Mouse (Mus musculus) left cerebral cortex, postnatal 10 days (tissue): ENCODE measurements around the gene Cbfa2t2. TPM values are rescaled to one million over a fixed set of nuclear protein-coding genes. Genes with fewer than 3 reads are reported as not detected.

Source experiments
- DNase-seq, 2 experiments: peaks; one replicate each; pipeline ENCODE4 v3.0.0; 2021 to 2022; ENCODE audit warnings: low spot score in 2 of 2, mixed read lengths in 1 of 2; ENCODE audit errors: extremely low spot score in 1 of 2
- intact Hi-C: fragments of 180-260 bp; cut with DNase I; formaldehyde crosslinking; loops from one replicate; pipeline ENCODE4 v1.15.1; 2025
- total RNA-seq, 2 experiments: library from RNA; stranded (reverse); gene quantifications; 2 replicates each; pipeline ENCODE4 v1.2.3; 2021

Gene Cbfa2t2
- total RNA-seq, 2 experiments from 2014 or later: 41.7 to 52.1 TPM

DNA sequence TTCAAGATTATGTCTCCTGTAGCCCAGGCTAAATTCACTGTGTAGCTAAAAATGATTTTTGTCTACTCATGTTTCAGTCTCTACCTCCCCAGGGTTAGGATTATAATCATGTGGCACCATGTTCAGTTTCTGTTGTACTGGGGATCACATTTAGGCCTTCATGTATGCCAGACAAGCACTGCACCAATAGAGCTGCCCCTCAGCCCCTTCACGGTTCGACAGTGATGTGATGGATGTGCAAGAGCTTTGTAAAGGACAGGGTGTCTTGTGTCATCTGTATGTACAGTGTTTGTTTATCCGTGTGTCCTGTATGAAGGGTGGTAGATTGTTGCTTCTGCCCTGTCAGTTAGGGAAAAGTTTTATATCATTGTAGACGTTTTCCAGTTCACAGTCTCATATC lies 72.2 kb downstream of the Cbfa2t2 start:
- intact Hi-C loops: no loop called here
- no peak for DNase-seq

DNA sequence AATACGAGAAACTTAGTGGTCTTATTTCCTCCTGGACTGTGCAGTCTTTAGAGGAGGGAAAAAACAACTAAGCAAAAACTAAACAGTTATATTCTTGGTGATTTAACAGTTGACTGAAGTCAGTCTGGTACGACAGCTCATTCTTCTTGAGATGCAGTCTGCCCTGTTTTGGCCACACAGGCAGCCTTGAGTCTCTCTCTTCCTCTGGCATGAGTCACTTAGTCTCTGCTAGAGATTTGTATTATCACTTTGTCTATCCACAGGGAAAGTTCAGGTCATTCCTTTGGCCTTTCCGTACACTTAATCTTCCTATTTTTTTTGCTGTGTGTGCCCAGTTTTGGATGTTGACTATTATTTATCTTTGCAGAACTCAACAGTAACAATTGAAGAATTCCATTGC lies 73.9 kb downstream of the Cbfa2t2 start:
- DNase-seq: no peak
- intact Hi-C loops: no loop called here

DNA sequence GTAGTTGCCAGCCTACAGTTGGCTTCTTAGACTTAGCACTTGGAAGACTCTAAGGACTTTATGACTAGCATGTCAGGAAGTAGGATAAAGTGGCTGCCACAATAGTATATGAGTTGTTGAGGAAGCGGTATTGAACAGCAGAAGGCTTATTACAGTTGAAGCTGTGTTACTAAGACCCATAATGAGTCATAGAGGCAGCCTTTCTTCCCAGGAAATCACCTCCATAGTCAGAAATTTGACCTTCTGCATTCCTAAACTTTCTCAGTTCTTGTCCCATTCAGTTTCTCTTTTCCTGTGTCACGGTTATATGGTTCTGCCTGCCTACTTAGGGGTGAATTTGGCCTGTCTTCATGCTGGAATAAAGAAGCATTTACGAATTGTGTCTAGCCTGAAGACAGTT lies 80.7 kb downstream of the Cbfa2t2 start:
- intact Hi-C loops: no loop called here
- no peak for DNase-seq

DNA sequence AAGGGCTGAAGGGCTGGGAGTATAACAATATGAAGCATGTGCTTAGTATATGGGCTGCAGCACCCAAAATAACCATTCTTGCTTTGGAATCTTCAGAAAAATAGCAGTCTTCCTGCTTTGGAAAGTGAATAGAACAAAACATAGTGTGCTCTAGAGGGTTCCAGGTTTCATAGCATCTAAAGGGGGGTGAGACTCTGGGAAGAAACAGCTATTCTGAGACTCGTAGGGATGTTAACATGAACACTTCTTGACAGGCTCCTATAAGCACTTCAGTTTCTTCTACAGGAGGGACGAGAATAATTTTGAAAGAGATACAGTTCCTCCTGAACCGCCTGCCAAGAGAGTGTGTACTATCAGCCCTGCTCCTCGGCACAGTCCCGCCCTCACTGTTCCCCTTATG lies 81.1 kb downstream of the Cbfa2t2 start:
- DNase-seq: no peak
- intact Hi-C loops: no loop called here

DNA sequence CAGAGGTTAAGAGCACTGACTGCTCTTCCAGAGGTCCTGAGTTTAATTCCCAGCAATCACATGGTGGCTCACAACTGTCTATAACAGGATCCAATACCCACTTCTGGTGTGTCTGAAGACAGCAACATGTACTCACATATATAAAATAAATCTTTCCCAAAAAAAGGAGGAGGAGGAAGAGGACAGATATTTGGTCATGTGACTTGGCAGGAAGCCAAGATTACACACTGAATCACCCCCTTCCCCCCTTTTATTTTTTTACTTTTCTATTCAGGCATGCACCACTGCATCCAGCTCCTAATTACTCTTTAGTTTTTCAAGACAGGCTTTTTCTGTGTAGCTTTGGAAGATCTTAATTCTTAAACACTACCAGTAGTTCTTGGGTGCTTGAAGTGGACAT lies 85.2 kb downstream of the Cbfa2t2 start:
- no peak for DNase-seq
- intact Hi-C loops: no loop called here

DNA sequence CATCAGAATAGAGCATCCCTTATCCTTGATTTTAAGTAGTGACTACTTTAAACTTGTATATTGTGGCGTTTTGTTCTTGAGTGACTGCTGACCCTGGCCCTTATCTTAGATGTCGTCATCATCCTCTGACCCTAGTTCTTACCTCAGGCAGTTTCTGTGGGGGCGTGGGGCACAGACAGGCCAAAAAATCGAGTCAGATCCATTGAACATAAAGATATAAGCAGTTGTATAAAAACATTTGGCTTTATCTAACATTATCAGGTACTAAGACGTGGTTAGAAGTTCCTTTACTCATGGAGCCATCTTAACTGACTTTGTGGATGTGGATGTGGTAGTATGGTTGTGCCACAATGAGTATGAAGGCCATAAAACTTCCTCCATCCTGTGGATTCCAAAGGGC lies 86.1 kb downstream of the Cbfa2t2 start:
- no peak for DNase-seq
- intact Hi-C loops: no loop called here

DNA sequence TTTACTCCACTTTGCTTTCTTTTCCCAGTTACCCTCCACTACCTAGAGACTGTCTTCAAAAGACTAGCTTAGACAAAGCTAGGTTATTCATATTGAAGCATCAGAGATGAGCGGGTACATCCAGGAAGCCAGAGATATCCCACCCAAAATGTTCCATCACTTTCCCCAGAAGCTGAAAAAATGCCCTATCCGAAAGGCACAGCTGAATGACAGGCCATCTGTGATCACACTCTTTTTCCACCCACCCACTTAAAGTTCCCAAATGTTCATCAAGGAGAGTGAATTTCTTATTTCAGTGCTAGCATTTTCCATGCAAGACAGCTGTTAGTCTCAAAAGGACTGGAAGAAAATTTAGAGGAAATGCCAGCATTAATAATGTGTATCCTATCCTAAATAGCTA lies 89.0 kb downstream of the Cbfa2t2 start:
- peak in 1 of 2 experiments; percentile 58 for DNase-seq

DNA sequence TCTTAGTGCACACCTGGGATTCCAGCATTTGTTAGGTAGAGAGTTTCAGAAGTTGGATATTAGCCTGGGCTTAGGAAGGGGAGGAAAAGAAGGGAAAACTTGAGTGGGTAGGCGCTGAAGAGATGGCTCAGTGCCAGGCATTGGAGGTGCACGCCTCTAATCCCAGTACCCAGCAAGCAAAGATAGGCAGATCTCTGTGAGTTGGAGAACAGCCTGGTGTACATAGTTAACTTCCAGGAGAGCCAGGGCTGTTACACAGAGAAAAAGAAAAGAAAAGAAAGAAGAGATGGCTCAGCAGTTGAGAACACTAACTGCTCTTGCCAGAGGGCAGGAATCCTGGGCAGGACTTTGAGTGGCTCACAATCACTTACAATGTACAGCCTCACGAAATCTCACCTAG lies 90.2 kb downstream of the Cbfa2t2 start:
- DNase-seq: no peak
- intact Hi-C loops: no loop called here

More for the DNA sequence above, 89.0 kb downstream of the Cbfa2t2 start:
- intact Hi-C loops: no loop called here

DNA sequence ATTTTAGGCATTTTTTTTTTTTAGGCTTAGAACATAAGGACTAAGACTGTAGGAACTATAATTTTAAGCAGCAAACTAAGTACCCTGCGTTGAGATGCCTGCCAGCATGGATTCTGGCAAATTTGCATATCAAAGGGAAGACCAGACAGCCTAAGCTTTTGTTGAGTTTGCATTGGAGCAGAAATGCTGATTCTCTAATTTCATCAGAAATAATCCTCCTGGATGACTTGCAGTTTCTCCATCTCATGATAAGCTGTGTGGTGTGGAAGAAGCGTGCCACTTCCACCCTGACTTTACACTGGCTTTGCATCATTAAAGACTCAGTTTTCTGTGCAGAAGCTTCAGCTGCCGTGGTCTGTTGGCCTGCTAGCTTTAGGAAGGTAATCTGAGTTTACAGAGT lies 96.6 kb downstream of the Cbfa2t2 start:
- no peak for DNase-seq
- intact Hi-C loops: no loop called here

DNA sequence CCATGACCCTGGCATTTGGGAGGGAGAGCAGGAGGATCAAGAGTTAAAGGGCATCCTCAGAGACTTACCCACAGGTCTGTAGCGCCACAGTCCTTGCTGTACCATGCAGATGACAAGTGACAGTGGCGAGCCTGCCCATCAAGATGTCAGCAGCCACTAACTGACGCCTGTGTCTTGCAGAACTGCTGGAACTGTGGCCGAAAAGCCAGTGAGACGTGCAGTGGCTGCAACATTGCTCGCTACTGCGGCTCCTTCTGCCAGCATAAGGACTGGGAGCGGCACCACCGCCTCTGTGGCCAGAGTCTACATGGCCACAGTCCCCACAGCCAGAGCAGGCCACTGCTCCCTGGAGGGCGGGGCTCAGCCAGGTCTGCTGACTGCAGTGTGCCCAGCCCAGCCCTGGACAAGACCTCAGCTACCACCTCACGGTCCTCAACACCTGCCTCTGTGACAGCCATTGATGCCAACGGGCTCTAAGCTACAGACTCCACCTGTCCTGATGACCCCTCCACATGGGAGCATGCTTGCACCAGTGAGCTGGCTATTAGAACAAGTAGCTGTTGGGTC lies 98.5 kb downstream of the Cbfa2t2 start:
- DNase-seq: no peak
- intact Hi-C loops: loop anchor here (5.0 kb wide), 1 partner anchor 97 kb away; the partner anchor contains the start of gene Cbfa2t2

DNA sequence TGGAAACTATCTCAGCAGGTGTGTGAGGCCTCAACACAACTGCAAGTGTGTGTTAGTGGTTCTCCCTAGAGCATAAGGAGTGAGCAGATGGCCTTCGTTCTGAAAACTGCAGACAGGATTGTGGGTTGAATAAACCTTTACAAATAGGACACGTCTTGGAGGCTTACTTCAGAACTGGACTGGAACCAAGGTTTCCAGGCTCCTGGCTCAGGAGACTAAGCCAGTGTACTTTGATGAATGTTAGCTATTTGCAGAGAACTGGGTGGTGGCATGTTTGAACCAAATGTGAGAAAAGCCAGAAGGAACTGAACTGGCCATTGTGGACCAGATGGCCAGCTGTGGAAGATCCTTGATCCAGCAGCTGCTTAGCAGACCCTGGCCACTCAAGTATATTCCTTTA lies 102.0 kb downstream of the Cbfa2t2 start:
- intact Hi-C loops: loop anchor here (5.0 kb wide), 1 partner anchor 101 kb away; the partner anchor contains the start of gene Cbfa2t2

DNA sequence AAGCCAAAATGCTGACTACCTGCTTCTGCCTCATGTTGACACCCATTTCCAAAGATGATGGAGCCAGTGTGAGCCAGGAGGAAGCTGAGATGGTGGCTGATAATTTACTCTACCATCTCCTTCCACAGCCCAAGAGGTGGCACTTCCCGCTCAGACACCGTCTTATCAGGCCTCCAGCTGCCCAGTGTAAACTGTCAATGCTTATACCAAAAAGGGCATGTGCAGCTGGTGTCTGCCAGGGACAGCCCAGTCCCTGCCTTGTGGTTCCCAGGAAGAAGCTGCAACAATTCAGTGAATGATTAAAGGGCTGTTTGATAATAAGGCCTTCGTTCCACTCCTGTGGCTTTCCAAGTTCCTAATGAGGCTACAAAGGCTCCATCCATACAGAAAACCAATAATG lies 102.4 kb downstream of the Cbfa2t2 start:
- intact Hi-C loops: loop anchor here (1.0 to 5.0 kb wide), 2 partner anchors 101 to 121 kb away; partner anchors contain the start of gene Cbfa2t2
- no peak for DNase-seq

More for the DNA sequence above, 102.0 kb downstream of the Cbfa2t2 start:
- DNase-seq: no peak

DNA sequence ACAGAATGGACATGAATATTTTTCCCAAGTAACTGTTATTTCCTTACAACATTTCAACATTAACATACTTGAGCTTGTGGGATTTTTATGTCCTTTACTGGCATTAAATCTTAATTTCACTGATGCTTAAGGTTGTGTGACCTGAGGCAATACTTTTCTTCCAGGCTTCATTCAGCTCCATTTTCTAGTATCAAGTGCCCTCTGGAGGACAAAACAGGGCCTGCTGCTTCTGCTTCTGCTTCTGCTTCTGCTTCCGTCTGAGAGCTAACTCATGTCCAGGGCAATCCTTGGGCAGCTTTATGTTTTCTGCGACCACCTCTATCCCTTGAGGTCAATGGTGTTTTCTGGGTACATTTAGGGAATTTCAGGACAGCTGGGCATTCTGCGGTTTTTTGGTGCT lies 103.4 kb downstream of the Cbfa2t2 start:
- intact Hi-C loops: loop anchor here (1.0 to 5.0 kb wide), 2 partner anchors 102 to 122 kb away; partner anchors contain the start of gene Cbfa2t2
- DNase-seq: no peak

DNA sequence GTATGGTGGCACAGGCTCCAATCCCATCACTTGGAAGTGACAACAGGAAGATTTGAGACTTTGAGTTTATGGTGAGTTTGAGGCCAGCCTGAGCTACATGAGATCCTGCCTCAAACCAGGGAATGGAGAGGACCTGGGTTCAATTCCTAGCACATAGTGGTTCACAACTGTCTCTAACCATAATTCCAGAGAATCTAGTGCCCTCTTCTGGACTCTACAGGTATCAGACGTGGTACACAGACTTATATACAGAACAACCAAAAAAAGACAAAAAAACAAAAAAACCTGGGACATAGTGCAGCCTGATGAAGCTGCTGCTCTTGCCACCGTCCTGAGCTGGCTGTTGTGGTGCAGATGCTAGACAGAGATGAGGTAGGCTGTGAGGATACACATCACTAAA lies 105.3 kb downstream of the Cbfa2t2 start:
- DNase-seq: no peak

DNA sequence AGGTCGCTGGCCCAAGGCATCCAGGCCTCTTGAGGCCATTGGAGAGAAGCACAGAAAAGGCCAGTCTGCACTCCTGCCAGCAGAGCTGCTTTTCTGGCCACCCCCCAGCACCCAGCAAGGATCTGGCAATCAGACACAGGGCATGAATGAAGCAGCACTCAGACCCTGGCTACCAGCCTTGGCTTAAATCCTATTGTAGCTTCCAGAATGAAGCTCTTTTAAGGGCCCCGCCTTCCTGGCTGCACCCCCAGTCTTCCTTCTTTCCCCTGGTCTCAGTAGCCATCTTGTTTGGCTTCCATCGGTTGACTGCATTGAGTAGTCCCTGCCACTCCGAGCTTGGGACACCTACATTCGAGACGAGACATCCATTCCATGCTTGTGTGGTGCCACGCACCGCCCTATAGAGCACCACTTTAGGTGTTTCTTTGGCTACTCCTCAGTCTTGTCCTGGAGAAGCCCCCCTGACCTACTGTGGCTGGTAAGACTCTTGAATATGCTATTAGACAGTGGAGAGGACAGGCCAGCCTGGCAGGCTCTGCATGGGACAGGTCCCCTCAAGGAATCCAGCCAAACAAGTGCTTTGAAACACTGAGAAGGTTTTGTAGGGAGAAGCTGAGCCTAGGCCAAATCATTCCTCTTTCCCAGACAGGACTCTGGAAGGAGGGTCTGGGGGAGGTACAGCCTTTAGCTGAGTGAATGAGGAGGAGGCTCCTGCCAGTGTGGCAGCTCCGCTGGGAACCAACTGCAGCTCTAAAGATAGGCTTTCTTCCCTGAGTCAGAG lies 107.5 kb downstream of the Cbfa2t2 start:
- intact Hi-C loops: no loop called here
- DNase-seq: peak; percentile 68 to 79

More for the DNA sequence above, 105.3 kb downstream of the Cbfa2t2 start:
- intact Hi-C loops: no loop called here

DNA sequence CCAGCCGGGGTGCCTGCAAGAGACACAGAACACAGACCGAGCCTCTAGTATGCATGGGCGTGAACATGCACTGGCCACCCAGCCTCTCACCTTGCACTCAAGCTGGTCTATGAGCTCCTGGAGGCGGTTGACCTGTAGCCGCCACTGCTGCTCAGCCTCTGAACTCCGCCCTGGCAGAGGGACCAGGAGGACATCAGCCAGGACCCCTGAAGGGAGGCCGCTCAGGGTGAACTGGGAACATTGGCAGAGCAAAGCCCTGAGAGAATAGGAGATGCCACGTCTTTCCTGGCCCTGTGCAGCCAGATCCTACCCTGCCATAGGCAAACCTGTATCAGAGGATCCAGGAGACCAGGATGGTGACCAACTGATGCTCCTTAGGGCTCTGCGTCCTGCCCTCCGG lies 110.4 kb downstream of the Cbfa2t2 start, which contains the start of gene 1700003F12Rik:
TSS of gene 1700003F12Rik (plus strand) at position 375 of the 400 bp plus-strand sequence.
- intact Hi-C loops: no loop called here
- no peak for DNase-seq

DNA sequence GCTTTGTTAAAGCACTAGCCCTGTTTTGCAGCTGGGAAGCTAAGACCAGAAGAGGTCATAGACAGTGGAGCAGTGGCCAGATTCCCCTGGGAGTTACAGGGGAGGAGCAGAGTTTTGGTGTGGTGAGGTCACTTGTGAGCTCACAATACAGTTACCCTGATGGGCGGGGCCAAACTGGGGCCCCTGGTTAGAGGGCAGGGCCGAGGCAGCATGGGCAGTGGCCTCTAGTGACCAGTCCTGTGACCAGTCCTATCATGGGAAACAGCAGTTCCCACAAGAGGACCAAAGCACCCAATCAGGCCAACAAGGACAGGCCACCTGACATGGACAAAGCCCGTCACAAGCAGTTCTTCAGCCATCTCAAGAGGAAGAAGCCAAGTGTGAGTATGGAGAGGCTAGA lies 112.4 kb downstream of the Cbfa2t2 start:
- intact Hi-C loops: no loop called here
- DNase-seq: peak in 1 of 2 experiments; percentile 74

DNA sequence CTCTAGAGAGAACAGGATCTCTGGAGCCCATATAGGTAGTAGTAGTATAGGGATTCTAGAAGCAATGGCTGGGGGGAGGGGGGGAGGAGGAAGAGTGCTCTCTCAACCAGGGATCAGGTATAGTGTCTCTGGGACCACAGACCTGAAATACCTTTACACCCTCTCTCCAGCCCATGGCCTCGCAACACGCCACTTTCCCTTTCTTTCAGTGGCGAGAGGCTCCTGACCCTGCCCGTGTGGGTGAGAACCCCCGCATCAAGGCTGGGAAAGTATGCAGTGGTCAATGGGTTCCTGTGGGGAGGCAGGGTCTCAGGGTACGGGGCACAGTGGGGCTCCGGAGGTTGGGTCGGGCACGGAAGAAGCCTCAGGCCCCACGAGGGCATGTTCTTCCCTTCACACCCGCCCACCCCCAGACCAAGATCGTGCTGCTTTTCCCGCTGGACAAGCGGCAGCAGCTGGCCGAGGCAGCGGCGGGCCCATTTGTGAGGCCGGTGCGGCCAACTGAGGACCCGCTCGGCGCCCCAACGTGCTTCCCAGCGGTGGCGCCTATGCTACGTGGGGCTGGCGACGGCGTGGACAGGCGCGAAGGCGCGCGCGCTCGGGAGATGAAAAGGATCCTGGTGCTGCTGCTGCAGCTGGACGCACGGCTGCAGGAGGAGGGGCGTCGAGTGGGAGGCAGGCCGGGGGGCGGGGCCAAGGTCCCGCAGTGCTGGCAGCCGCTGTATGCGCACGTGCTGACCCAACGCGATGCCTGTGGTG lies 113.0 kb downstream of the Cbfa2t2 start:
- intact Hi-C loops: no loop called here
- DNase-seq: peak in 1 of 2 experiments; percentile 89

DNA sequence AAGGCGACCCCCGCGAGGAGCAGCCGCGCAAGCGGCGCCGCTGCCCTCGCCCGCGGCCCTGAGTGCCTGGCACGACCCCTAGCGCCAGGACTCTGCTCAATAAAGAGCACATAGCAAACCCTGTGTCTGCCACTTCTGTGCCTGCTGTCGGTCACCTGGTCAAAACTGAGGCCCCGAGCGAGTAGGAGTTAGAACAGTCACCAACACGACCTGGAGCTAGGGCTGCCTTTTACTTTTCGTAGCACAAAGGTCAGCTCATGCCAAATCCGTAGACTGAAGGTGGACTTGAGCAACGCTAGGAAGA lies 113.6 kb downstream of the Cbfa2t2 start:
- intact Hi-C loops: loop anchor here (10.0 kb wide), 1 partner anchor 65 kb away; the partner anchor contains the start of genes 4930519P11Rik and Zfp341

More for the DNA sequence above, 113.6 kb downstream of the Cbfa2t2 start:
- DNase-seq: no peak
